Mouse (Mus musculus) hindbrain, postnatal 0 days (tissue): Measurements from ENCODE around the gene Dync2li1. TPM values are rescaled to one million over a fixed set of nuclear protein-coding genes. Genes with fewer than 3 reads are reported as not detected.

Experiments
- ATAC-seq: fragments of 200-750 bp; cut with Nextera tagmentation; 2 replicates; pipeline ENCODE4 v1.8.0; 2017; ENCODE audit warnings: mild to moderate bottlenecking, moderate TSS enrichment, moderate library complexity
- DNase-seq: peaks from one replicate; pipeline ENCODE4 v3.0.0-alpha.2; 2015; ENCODE audit warnings: low spot score
- H3K27ac ChIP-seq: fragments of 300-500 bp; sonication (generic); 2 replicates; pipeline ENCODE4 v1.5.1; 2014; ENCODE audit warnings: mild to moderate bottlenecking
- H3K27me3 ChIP-seq: fragments of 300-500 bp; sonication (generic); 2 replicates; pipeline ENCODE4 v1.6.1; 2014; ENCODE audit warnings: low read length, mixed read lengths; ENCODE audit not compliant: insufficient read depth
- H3K36me3 ChIP-seq: fragments of 300-500 bp; sonication (generic); 2 replicates; pipeline ENCODE4 v1.6.1; 2014; ENCODE audit warnings: low read length, mixed read lengths; ENCODE audit not compliant: insufficient read depth
- H3K4me1 ChIP-seq: fragments of 300-500 bp; sonication (generic); 2 replicates; pipeline ENCODE4 v1.6.1; 2014; ENCODE audit warnings: antibody characterized with exemption, low read length, mixed read lengths; ENCODE audit not compliant: insufficient read depth
- H3K4me2 ChIP-seq: fragments of 300-500 bp; sonication (generic); 2 replicates; pipeline ENCODE4 v1.6.1; 2014; ENCODE audit warnings: low read depth, mild to moderate bottlenecking, low read length, moderate library complexity, mixed read lengths
- H3K4me3 ChIP-seq: fragments of 300-500 bp; sonication (generic); 2 replicates; pipeline ENCODE4 v1.5.1; 2014; ENCODE audit warnings: low read length
- H3K9ac ChIP-seq: fragments of 300-500 bp; sonication (generic); replicated peaks from 2 replicates; pipeline ENCODE4 v1.6.1; 2014; ENCODE audit warnings: mild to moderate bottlenecking, low read length, moderate library complexity, mixed read lengths
- H3K9me3 ChIP-seq: fragments of 300-500 bp; sonication (generic); 2 replicates; pipeline ENCODE4 v1.6.1; 2016; ENCODE audit warnings: low read length, mixed read lengths
- CTCF ChIP-seq: IDR thresholded peaks from 2 replicates; pipeline ENCODE4 v1.5.1; 2016; ENCODE audit warnings: antibody characterized with exemption, control low read depth, low read depth
- WGBS: fragments of 180-500 bp; shearing (Covaris S2); extraction: QIAGEN DNeasy Blood & Tissue Kit; methylation state at CpG from one replicate; pipeline ENCODE4 v1.1.7; 2014; 5-methylcytosine and 5-hydroxymethylcytosine counted together
- polyA plus RNA-seq: library from polyadenylated mRNA; unstranded; fragments of >200 nt; fragmentation: Nextera tagmentation; extraction: Ambion mirVana; gene quantifications from 2 replicates; pipeline ENCODE4 v1.2.1, GENCODE M21; 2015
- total RNA-seq: library from RNA; depleted of rRNA; stranded (reverse); fragments of >200 nt; gene quantifications from 2 replicates; pipeline ENCODE4 v1.2.3, GENCODE M21; 2014

Dync2li1 gene
- total and polyA plus RNA-seq, 2 experiments from 2014 or later = 9.9 to 33.2 TPM

DNA sequence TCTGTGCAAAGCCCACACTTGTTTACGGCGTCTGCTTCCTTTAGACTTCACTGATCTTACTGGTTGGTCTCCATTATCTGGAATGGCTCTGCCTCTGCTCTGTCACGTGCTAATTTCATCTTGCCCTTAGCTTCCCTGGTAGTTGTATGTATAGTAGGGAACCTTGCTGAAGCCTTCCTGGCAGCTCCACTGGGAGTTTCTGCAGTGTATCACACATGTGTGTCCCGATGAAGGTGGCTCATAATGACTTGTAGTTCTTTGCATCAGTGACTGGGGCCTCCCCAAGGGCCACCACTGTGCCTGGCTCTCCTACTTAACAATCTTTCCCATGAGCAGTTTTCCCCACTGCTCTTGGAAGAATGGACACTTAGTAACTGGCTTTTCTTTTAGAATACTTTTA is 17.7 kb upstream of the Dync2li1 start:
- DNase-seq (no peak), ATAC-seq (no peak)
- Histone ChIP-seq H3K4me2 (no peak overlapping the region), H3K36me3 (no peaks in the 10 kb centered on the region), H3K4me1 (no peaks in the 10 kb centered on the region), H3K27ac (no peak overlapping the region), H3K9me3 (no peaks in the 10 kb centered on the region), H3K4me3 (no peak overlapping the region), H3K9ac (no peak overlapping the region), H3K27me3 (no peaks in the 10 kb centered on the region)
- 86% methylated on average over 4 of the region's 4 CpGs for WGBS
- TF ChIP-seq CTCF = no peak

GRCm38 (mm10) chr17:84611500-84611899 is 14.8 kb upstream of the Dync2li1 start:
- 86% methylated on average over 9 of the region's 9 CpGs for WGBS
- ATAC-seq (no peak), DNase-seq (no peak)
- no peak for TF ChIP-seq CTCF
- Histone ChIP-seq H3K4me3 (no peak overlapping the region), H3K4me2 (no peak overlapping the region), H3K27me3 (no peaks in the 10 kb centered on the region), H3K36me3 (no peaks in the 10 kb centered on the region), H3K27ac (no peak overlapping the region), H3K9ac (no peak overlapping the region), H3K9me3 (no peaks in the 10 kb centered on the region), H3K4me1 (no peaks in the 10 kb centered on the region)

DNA sequence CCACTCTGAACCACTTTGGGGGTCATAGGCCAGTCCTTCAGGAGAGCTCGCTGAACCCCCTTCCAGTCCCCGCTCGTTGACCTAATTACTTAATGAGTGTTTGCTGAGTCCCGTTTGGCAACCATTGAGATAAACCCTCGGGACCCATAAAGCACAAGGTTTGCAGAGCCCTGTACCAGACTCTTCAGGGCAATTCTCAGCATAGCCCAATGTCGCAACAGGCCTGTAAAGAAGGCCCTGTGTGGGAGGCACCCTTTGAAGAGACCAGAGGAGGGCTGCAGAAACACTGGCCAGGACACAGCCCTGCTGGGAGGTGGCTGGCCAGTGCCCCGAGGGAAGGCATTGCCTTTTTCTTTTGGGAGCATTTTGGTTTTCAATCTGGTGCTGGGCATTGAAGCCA is 14.3 kb upstream of the Dync2li1 start:
- Histone ChIP-seq H3K4me3 (no peak overlapping the region), H3K27me3 (no peaks in the 10 kb centered on the region), H3K9ac (no peak overlapping the region), H3K4me2 (no peak overlapping the region), H3K36me3 (no peaks in the 10 kb centered on the region), H3K4me1 (no peaks in the 10 kb centered on the region), H3K27ac (no peak overlapping the region), H3K9me3 (no peaks in the 10 kb centered on the region)
- TF ChIP-seq CTCF = no peak
- WGBS = 86% methylated on average over 7 of the region's 7 CpGs
- ATAC-seq (no peak), DNase-seq (no peak)

DNA sequence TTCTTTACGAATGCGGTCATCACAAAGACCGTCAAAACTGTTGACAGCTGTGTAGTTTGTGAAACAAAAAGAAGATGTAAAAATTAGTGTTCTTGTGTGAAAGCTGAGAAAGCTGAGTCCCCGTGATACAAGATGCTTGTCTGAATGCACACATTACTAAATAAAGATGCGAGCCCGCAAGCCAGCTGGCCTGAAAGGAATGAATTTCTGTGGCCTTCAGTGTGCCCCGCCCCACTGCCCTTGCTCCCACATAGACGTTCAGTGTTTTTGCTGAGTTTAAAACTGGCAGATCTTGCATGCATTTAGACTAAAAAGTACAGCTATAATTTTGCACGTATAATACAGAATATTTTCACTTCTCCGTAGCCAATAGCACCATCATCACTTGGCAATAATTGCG is 10.5 kb upstream of the Dync2li1 start:
- ATAC-seq (no peak), DNase-seq (no peak)
- Histone ChIP-seq H3K27ac (no peak overlapping the region), H3K4me2 (no peak overlapping the region), H3K9me3 (no peaks in the 10 kb centered on the region), H3K36me3 (no peaks in the 10 kb centered on the region), H3K27me3 (no peaks in the 10 kb centered on the region), H3K4me1 (no peaks in the 10 kb centered on the region), H3K9ac (no peak overlapping the region), H3K4me3 (no peak overlapping the region)
- WGBS = 79% methylated on average over 11 of the region's 11 CpGs
- no peak for TF ChIP-seq CTCF

DNA sequence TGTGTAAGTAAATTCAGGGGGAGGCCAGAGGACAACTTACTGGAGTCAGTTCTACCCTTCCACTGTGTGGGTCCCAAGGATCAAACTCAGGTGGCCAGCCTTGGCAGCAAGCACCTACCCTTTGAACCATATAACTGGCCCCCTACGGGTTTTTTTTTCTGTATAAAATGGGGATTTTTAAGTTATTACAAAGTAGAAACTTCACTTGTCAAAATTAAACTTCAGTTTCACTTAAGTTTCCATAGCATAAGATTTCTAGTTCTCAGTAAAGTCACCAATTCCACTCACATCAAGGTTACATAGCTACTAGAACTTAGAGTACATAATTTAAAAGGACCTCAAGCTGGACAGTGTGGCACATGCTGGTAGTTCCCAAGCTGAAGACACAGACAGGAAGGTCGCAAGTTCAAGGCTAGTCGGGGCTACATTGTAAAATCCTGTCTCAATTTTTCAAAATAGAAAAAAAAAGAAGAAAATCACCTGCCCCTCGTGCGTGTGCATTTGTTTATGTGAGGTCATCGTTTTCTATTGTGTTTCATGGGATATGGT is 9.7 kb upstream of the Dync2li1 start:
- TF ChIP-seq CTCF = no peak
- ATAC-seq (no peak), DNase-seq (no peak)
- Histone ChIP-seq H3K36me3 (no peaks in the 10 kb centered on the region), H3K4me2 (no peak overlapping the region), H3K27ac (no peak overlapping the region), H3K9me3 (no peaks in the 10 kb centered on the region), H3K9ac (no peak overlapping the region), H3K4me3 (no peak overlapping the region), H3K27me3 (no peaks in the 10 kb centered on the region), H3K4me1 (no peaks in the 10 kb centered on the region)
- 87% methylated on average over 6 of the region's 6 CpGs for WGBS

GRCm38 (mm10) chr17:84617953-84618352 is 8.3 kb upstream of the Dync2li1 start:
- no peak overlapping the region for H3K9ac ChIP-seq
- no peaks in the 10 kb centered on the region for H3K4me1 ChIP-seq
- ATAC-seq (no peak), DNase-seq (no peak)
- no peaks in the 10 kb centered on the region for H3K27me3 ChIP-seq
- no peak overlapping the region for H3K4me2 ChIP-seq
- no peak overlapping the region for H3K27ac ChIP-seq
- WGBS = 97% methylated on average over 6 of the region's 6 CpGs
- H3K9me3 ChIP-seq = no peaks in the 10 kb centered on the region
- H3K36me3 ChIP-seq = no peaks in the 10 kb centered on the region
- TF ChIP-seq CTCF = no peak
- no peak overlapping the region for H3K4me3 ChIP-seq

DNA sequence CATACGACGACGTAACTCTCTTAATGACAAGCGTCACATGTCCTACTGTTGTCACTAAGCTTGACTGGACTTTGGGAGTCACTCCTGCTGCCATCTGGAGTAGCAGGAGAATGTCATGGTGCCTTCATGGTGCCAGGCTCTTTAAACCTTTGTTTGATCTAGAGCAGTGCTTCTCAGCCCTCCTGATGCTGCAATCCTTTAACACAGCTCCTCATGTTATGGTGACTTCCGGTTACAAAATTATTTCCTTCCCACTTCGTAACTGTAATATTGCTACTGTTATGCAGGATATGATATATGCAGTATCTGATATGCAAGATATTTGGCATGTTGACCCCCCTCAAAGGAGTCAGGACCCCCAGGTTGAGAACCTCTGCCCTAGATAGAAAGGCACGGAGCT is 7.2 kb upstream of the Dync2li1 start:
- no peak for TF ChIP-seq CTCF

More for the DNA sequence above, 7.2 kb upstream of the Dync2li1 start:
- H3K27ac ChIP-seq = no peak overlapping the region
- no peak overlapping the region for H3K4me2 ChIP-seq
- DNase-seq = no peak
- no peaks in the 10 kb centered on the region for H3K27me3 ChIP-seq
- H3K4me3 ChIP-seq = no peak overlapping the region
- no peak for ATAC-seq
- no peaks in the 10 kb centered on the region for H3K9me3 ChIP-seq
- no peak overlapping the region for H3K9ac ChIP-seq
- 79% methylated on average over 7 of the region's 7 CpGs for WGBS
- no peaks in the 10 kb centered on the region for H3K4me1 ChIP-seq
- no peaks in the 10 kb centered on the region for H3K36me3 ChIP-seq
